Mouse (Mus musculus): ENCODE measurements around the gene Olfr1032. TPM values are rescaled to one million over a fixed set of nuclear protein-coding genes. Genes with fewer than 3 reads are reported as not detected.

Gene Olfr1032
- not detected in 2 replicates for polyA plus RNA-seq (2021; fragmentation: Nextera tagmentation)
- long read RNA-seq, experiment 1 = 0 reads
- long read RNA-seq, experiment 2 = 0 reads

GRCm38 (mm10) chr2:86005240-86005639, at the start of gene Olfr1032:
TSS of gene Olfr1032 (plus strand) at chr2:86005540.

GRCm38 (mm10) chr2:85973595-85973994, 31.7 kb upstream of the Olfr1032 start, which contains the start of gene Olfr1029:
TSS of gene Olfr1029 (plus strand) at chr2:85973895.

GRCm38 (mm10) chr2:85978976-85979375, 26.4 kb upstream of the Olfr1032 start, which contains the start of gene Olfr1030:
TSS of gene Olfr1030 (plus strand) at chr2:85979276.

GRCm38 (mm10) chr2:85990004-85990403, 15.3 kb upstream of the Olfr1032 start, which contains the start of gene Olfr1031:
TSS of gene Olfr1031 (plus strand) at chr2:85990304.

GRCm38 (mm10) chr2:86020406-86020805, 15.1 kb downstream of the Olfr1032 start, which contains the start of gene Olfr1033:
TSS of gene Olfr1033 (plus strand) at chr2:86020633.

GRCm38 (mm10) chr2:86045561-86045960, 40.2 kb downstream of the Olfr1032 start, which contains the start of gene Olfr1034:
TSS of gene Olfr1034 (plus strand) at chr2:86045861.

Other genes with a start within 250 kb of the Olfr1032 start
- gene Olfr1012, start 242.8 kb upstream of the Olfr1032 start, polyA plus RNA-seq (2021; fragmentation: Nextera tagmentation) = not detected in 2 replicates
- gene Olfr1013, start 238.4 kb upstream of the Olfr1032 start, polyA plus RNA-seq (2021; fragmentation: Nextera tagmentation) = not detected in 2 replicates
- not detected in 2 replicates for gene Olfr1014, start 232.8 kb upstream of the Olfr1032 start, polyA plus RNA-seq (2021; fragmentation: Nextera tagmentation)
- gene Olfr1015, start 223.5 kb upstream of the Olfr1032 start, polyA plus RNA-seq (2021; fragmentation: Nextera tagmentation) = not detected in 2 replicates
- gene Olfr1016, start 203.0 kb upstream of the Olfr1032 start, polyA plus RNA-seq (2021; fragmentation: Nextera tagmentation) = not detected in 2 replicates
- not detected in 2 replicates for gene Olfr1018, start 187.1 kb upstream of the Olfr1032 start, polyA plus RNA-seq (2021; fragmentation: Nextera tagmentation)
- gene Olfr1019, start 160.1 kb upstream of the Olfr1032 start, polyA plus RNA-seq (2021; fragmentation: Nextera tagmentation) = not detected in 2 replicates
- gene Olfr1020, start 158.5 kb upstream of the Olfr1032 start, polyA plus RNA-seq (2021; fragmentation: Nextera tagmentation) = not detected in 2 replicates
- gene Olfr1022, start 136.9 kb upstream of the Olfr1032 start, polyA plus RNA-seq (2021; fragmentation: Nextera tagmentation) = not detected in 2 replicates
- gene Olfr1023, start 119.9 kb upstream of the Olfr1032 start, polyA plus RNA-seq (2021; fragmentation: Nextera tagmentation) = not detected in 2 replicates
- not detected in 2 replicates for gene Olfr1024, start 100.5 kb upstream of the Olfr1032 start, polyA plus RNA-seq (2021; fragmentation: Nextera tagmentation)
- gene Olfr1025-ps1, start 90.3 kb upstream of the Olfr1032 start, polyA plus RNA-seq (2021; fragmentation: Nextera tagmentation) = not detected in 2 replicates
- not detected in 2 replicates for gene Olfr1026, start 84.0 kb upstream of the Olfr1032 start, polyA plus RNA-seq (2021; fragmentation: Nextera tagmentation)
- gene Olfr1028, start 55.1 kb upstream of the Olfr1032 start, polyA plus RNA-seq (2021; fragmentation: Nextera tagmentation) = not detected in 2 replicates
- gene Olfr1029, start 31.6 kb upstream of the Olfr1032 start, polyA plus RNA-seq (2021; fragmentation: Nextera tagmentation) = not detected in 2 replicates
- gene Olfr1030, start 26.3 kb upstream of the Olfr1032 start, polyA plus RNA-seq (2021; fragmentation: Nextera tagmentation) = not detected in 2 replicates
- gene Olfr1031, start 15.2 kb upstream of the Olfr1032 start, polyA plus RNA-seq (2021; fragmentation: Nextera tagmentation) = not detected in 2 replicates
- not detected in 2 replicates for gene Olfr1033, start 15.1 kb downstream of the Olfr1032 start, polyA plus RNA-seq (2021; fragmentation: Nextera tagmentation)
- not detected in 2 replicates for gene Olfr1034, start 40.3 kb downstream of the Olfr1032 start, polyA plus RNA-seq (2021; fragmentation: Nextera tagmentation)
- not detected in 2 replicates for gene Olfr1036, start 68.5 kb downstream of the Olfr1032 start, polyA plus RNA-seq (2021; fragmentation: Nextera tagmentation)
- not detected in 2 replicates for gene Olfr1037, start 81.8 kb downstream of the Olfr1032 start, polyA plus RNA-seq (2021; fragmentation: Nextera tagmentation)
- gene Olfr1039, start 130.4 kb downstream of the Olfr1032 start, polyA plus RNA-seq (2021; fragmentation: Nextera tagmentation) = not detected in 2 replicates
- not detected in 2 replicates for gene Olfr1040, start 141.2 kb downstream of the Olfr1032 start, polyA plus RNA-seq (2021; fragmentation: Nextera tagmentation)
- not detected in 2 replicates for gene Olfr1042, start 156.3 kb downstream of the Olfr1032 start, polyA plus RNA-seq (2021; fragmentation: Nextera tagmentation)
- gene Olfr1043, start 162.0 kb downstream of the Olfr1032 start, polyA plus RNA-seq (2021; fragmentation: Nextera tagmentation) = not detected in 2 replicates
- not detected in 2 replicates for gene Olfr1044, start 172.3 kb downstream of the Olfr1032 start, polyA plus RNA-seq (2021; fragmentation: Nextera tagmentation)
- not detected in 2 replicates for gene Olfr52, start 180.1 kb downstream of the Olfr1032 start, polyA plus RNA-seq (2021; fragmentation: Nextera tagmentation)
- gene Olfr1045, start 197.5 kb downstream of the Olfr1032 start, polyA plus RNA-seq (2021; fragmentation: Nextera tagmentation) = not detected in 2 replicates
- gene Olfr1046, start 213.8 kb downstream of the Olfr1032 start, polyA plus RNA-seq (2021; fragmentation: Nextera tagmentation) = not detected in 2 replicates
- gene Olfr1047, start 225.9 kb downstream of the Olfr1032 start, polyA plus RNA-seq (2021; fragmentation: Nextera tagmentation) = not detected in 2 replicates
- not detected in 2 replicates for gene Olfr1048, start 234.7 kb downstream of the Olfr1032 start, polyA plus RNA-seq (2021; fragmentation: Nextera tagmentation)

Measured in left cerebral cortex, adult 6 months (tissue).